Mouse (Mus musculus): ENCODE measurements around the gene Xbp1.

- TF ChIP-seq POLR2A (IDR thresholded peaks at IDR 0.05; ENCODE audit: borderline replicate concordance, low read depth, low read length) (no peak), CTCF (IDR thresholded peaks at IDR 0.05; ENCODE audit: low read depth, low read length) (no peak)
Measured at GRCm38 (mm10) chr11:5533108-5533507, 12.6 kb downstream of the Xbp1 start.
